Mouse (Mus musculus): ENCODE measurements at regions not wholly inside any gene's neighbourhood (a gene's known extent, or its start where the extent isn't known, plus 50 kb on each side); places are given as distances from the start of the nearest gene placed in this dataset.
"Not testable (repeated sequence)": the region's sequence is repeated elsewhere in the genome, so short reads cannot be mapped to it uniquely, and the experiment has no call there.

DNA sequence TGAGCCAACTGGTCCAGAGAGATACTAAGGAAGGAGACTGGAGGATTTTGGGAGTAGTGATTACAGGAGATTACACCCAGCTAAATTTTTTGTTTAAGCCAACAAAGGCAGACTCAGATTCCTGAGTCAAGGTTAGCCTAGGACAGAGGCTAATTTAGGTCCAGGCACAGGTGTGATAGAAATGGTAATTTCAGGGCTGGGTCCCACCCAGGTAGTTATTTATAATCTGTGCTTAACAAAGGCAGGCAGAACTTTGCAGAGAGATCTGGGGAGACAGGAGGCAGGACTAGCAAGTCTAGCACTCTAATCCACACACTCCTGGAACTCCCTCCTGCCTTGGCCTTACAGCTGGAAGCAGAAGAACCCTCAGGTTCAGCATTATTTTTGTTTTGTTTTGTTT is 172.4 kb downstream of the Iqub start:
- H3K4me3 ChIP-seq (ENCODE audit: low read depth, low read length): no peak overlapping the region
- no peak overlapping the region for H3K4me2 ChIP-seq (ENCODE audit: low read depth, low read length)
- ATAC-seq (ENCODE audit: low read depth) (no peak), DNase-seq (ENCODE audit: low spot score) (no peak)
- H3K36me3 ChIP-seq (ENCODE audit: control insufficient read depth, insufficient read depth, low read length): no peaks in the 10 kb centered on the region
- H3K9ac ChIP-seq (ENCODE audit: low read depth, low read length): no peak overlapping the region
- H3K27me3 ChIP-seq (replicated peaks; ENCODE audit: control insufficient read depth, insufficient read depth, low read length): no peaks in the 10 kb centered on the region
- H3K27ac ChIP-seq (replicated peaks; ENCODE audit: low read depth, low read length): no peak overlapping the region
- H3K4me1 ChIP-seq (ENCODE audit: control insufficient read depth, insufficient read depth, low read length): no peaks in the 10 kb centered on the region
- no peaks in the 10 kb centered on the region for H3K9me3 ChIP-seq (ENCODE audit: control insufficient read depth, low read length)

DNA sequence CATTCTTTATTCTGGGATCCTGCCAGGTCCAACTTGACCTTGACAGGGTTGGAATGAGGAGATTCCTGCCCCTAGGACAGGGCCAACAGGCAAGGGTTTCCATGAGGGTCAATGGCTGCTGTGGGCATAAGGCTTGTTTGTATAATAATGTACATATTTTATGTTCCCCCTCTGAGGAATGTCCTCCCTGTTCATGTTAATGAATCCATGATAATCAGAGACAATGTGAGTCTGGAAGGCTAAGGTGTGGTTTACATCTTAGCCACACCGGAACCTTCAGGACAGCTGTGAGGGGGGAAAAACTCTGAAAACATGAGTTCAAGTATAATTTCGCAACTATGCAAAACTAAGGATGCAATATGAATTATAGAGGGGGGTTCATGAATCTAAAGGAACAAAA is 172.8 kb downstream of the Iqub start:
- H3K36me3 ChIP-seq (ENCODE audit: control insufficient read depth, insufficient read depth, low read length): no peaks in the 10 kb centered on the region
- no peaks in the 10 kb centered on the region for H3K27me3 ChIP-seq (replicated peaks; ENCODE audit: control insufficient read depth, insufficient read depth, low read length)
- DNase-seq (ENCODE audit: low spot score) (no peak), ATAC-seq (ENCODE audit: low read depth) (no peak)
- WGBS: 86% methylated on average over 2 of the region's 2 CpGs
- H3K4me3 ChIP-seq (ENCODE audit: low read depth, low read length): no peak overlapping the region
- no peaks in the 10 kb centered on the region for H3K9me3 ChIP-seq (ENCODE audit: control insufficient read depth, low read length)
- H3K27ac ChIP-seq (replicated peaks; ENCODE audit: low read depth, low read length): no peak overlapping the region
- no peaks in the 10 kb centered on the region for H3K4me1 ChIP-seq (ENCODE audit: control insufficient read depth, insufficient read depth, low read length)
- no peak overlapping the region for H3K4me2 ChIP-seq (ENCODE audit: low read depth, low read length)
- no peak overlapping the region for H3K9ac ChIP-seq (ENCODE audit: low read depth, low read length)

DNA sequence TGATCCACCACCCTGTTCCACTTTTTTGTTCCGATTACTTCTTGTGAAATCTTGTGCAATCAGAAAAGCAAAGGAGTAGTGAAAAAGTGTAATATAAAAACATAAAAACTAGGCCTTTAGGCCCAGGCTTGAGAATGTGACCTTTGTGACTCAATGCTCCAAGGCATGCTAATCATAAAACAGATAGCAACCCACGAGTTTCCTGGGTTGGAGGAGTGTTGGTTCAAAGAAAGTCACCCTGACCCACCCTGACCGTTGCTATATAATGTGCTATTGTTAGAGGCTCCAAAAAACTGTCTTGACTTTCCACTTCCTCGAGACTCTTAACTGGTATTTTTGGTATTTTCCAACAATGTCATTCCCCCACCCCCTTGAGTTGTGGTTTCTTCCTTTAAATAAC is 172.2 kb upstream of the Slc13a1 start:
- WGBS: 64% methylated on average over 4 of the region's 4 CpGs
- H3K9ac ChIP-seq (ENCODE audit: low read depth, low read length): not testable (repeated sequence)

DNA sequence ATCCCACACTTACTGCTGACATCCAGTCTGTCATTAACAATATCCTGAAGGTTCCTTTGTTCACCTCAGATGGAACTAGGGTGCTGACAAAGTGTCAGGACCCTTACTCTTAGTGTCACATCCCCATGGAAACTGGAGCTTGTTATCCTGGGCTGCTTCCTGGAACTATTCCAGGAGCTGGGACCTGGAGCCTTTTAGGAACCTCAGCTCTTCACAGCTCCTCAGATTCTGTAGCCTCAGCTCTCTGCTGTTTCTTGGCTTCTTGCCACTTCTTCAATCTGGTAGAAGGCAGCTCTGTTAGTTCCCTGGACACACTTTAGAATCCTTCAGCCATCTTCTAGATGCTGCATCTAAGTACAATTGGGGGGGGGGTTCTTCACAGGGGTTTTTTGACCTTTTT is 157.3 kb upstream of the Slc13a1 start:
- DNase-seq (ENCODE audit: low spot score): peak; percentile 61
- no peak overlapping the region for H3K9ac ChIP-seq (ENCODE audit: low read depth, low read length)
- H3K27me3 ChIP-seq (replicated peaks; ENCODE audit: control insufficient read depth, insufficient read depth, low read length): no peaks in the 10 kb centered on the region
- H3K9me3 ChIP-seq (ENCODE audit: control insufficient read depth, low read length): no peaks in the 10 kb centered on the region
- no peaks in the 10 kb centered on the region for H3K4me1 ChIP-seq (ENCODE audit: control insufficient read depth, insufficient read depth, low read length)
- no peak overlapping the region for H3K4me3 ChIP-seq (ENCODE audit: low read depth, low read length)
- H3K36me3 ChIP-seq (ENCODE audit: control insufficient read depth, insufficient read depth, low read length): no peaks in the 10 kb centered on the region
- no peak overlapping the region for H3K27ac ChIP-seq (replicated peaks; ENCODE audit: low read depth, low read length)
- no peak overlapping the region for H3K4me2 ChIP-seq (ENCODE audit: low read depth, low read length)
- peak; percentile 44; the same call in 1 of the 2 replicates for ATAC-seq (ENCODE audit: low read depth)

More for the DNA sequence above, 172.2 kb upstream of the Slc13a1 start:
- not testable (repeated sequence) for H3K4me2 ChIP-seq (ENCODE audit: low read depth, low read length); DNase-seq (ENCODE audit: low spot score); H3K27me3 ChIP-seq (replicated peaks; ENCODE audit: control insufficient read depth, insufficient read depth, low read length); ATAC-seq (ENCODE audit: low read depth); H3K36me3 ChIP-seq (ENCODE audit: control insufficient read depth, insufficient read depth, low read length); H3K4me3 ChIP-seq (ENCODE audit: low read depth, low read length); H3K9me3 ChIP-seq (ENCODE audit: control insufficient read depth, low read length); H3K4me1 ChIP-seq (ENCODE audit: control insufficient read depth, insufficient read depth, low read length); H3K27ac ChIP-seq (replicated peaks; ENCODE audit: low read depth, low read length)

DNA sequence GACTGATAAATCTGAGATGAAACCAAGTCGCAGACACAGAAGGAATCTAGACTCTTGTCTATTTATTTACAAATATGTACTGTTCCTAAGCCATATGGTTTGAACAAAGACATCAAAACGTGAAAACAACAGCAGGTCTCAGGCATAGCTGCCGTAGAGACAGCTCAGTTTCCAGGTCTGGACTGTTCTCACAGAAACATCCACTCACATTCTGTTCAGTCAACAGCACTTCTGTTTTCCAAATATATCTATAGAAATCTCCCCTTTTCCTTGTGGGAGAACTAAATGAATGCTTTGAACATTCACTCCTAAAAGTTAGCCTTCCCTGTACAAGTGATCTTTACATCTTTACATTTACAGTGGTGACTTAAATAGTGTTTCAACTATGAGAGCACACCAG is 156.8 kb upstream of the Slc13a1 start:
- H3K27me3 ChIP-seq (replicated peaks; ENCODE audit: control insufficient read depth, insufficient read depth, low read length): no peaks in the 10 kb centered on the region
- H3K4me3 ChIP-seq (ENCODE audit: low read depth, low read length): no peak overlapping the region
- WGBS: 64% methylated on average over 3 of the region's 3 CpGs
- no peaks in the 10 kb centered on the region for H3K4me1 ChIP-seq (ENCODE audit: control insufficient read depth, insufficient read depth, low read length)
- H3K36me3 ChIP-seq (ENCODE audit: control insufficient read depth, insufficient read depth, low read length): no peaks in the 10 kb centered on the region
- DNase-seq (ENCODE audit: low spot score): no peak
- no peaks in the 10 kb centered on the region for H3K9me3 ChIP-seq (ENCODE audit: control insufficient read depth, low read length)
- no peak overlapping the region for H3K27ac ChIP-seq (replicated peaks; ENCODE audit: low read depth, low read length)
- ATAC-seq (ENCODE audit: low read depth): no peak
- no peak overlapping the region for H3K4me2 ChIP-seq (ENCODE audit: low read depth, low read length)
- H3K9ac ChIP-seq (ENCODE audit: low read depth, low read length): no peak overlapping the region

DNA sequence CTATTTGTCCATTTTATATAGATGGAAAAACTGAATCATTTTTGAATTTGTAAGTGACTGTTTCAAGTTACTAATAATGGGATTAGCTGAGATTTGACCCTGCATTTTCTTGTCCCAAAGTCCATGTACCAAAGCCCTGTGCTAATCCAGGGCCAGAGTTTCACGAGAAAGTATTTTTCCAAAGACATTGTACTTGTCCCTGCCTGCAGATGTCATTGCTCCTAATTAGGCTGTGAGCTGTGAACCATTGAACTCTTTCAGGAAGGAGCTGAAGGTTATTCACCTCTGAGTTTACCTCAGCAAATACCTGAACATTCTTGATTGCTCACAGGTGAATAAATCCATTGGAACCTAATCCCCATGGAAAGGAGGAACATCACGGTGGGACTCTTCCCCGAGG is 154.5 kb upstream of the Slc13a1 start:
- H3K4me2 ChIP-seq (ENCODE audit: low read depth, low read length): no peak overlapping the region
- DNase-seq (ENCODE audit: low spot score): no peak
- no peaks in the 10 kb centered on the region for H3K27me3 ChIP-seq (replicated peaks; ENCODE audit: control insufficient read depth, insufficient read depth, low read length)
- 60% methylated on average over 3 of the region's 3 CpGs for WGBS
- no peaks in the 10 kb centered on the region for H3K36me3 ChIP-seq (ENCODE audit: control insufficient read depth, insufficient read depth, low read length)
- no peak overlapping the region for H3K27ac ChIP-seq (replicated peaks; ENCODE audit: low read depth, low read length)
- no peaks in the 10 kb centered on the region for H3K4me1 ChIP-seq (ENCODE audit: control insufficient read depth, insufficient read depth, low read length)
- no peak overlapping the region for H3K4me3 ChIP-seq (ENCODE audit: low read depth, low read length)
- no peak for ATAC-seq (ENCODE audit: low read depth)
- no peaks in the 10 kb centered on the region for H3K9me3 ChIP-seq (ENCODE audit: control insufficient read depth, low read length)
- H3K9ac ChIP-seq (ENCODE audit: low read depth, low read length): no peak overlapping the region

DNA sequence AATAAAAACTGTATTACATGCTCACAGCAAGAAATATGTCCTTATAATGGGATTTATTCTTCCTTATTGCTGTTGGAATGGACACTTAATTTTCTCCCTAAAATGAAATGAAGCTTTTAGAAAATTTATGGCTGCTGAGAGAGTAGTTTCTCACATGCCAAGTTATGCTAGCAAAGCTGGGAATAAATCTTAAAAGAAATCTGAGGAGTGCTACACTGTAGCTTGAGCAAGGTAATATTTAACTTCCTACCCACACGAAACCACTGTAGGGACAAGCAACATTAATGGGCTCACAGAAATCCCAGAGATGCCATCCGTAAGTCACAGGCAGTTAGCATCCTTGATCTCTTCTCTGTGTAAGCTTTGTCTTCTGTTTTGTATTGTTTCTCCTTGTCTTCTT is 151.0 kb upstream of the Slc13a1 start:
- no peak overlapping the region for H3K4me3 ChIP-seq (ENCODE audit: low read depth, low read length)
- H3K36me3 ChIP-seq (ENCODE audit: control insufficient read depth, insufficient read depth, low read length): no peaks in the 10 kb centered on the region
- H3K27me3 ChIP-seq (replicated peaks; ENCODE audit: control insufficient read depth, insufficient read depth, low read length): no peaks in the 10 kb centered on the region
- H3K4me1 ChIP-seq (ENCODE audit: control insufficient read depth, insufficient read depth, low read length): no peaks in the 10 kb centered on the region
- no peaks in the 10 kb centered on the region for H3K9me3 ChIP-seq (ENCODE audit: control insufficient read depth, low read length)
- H3K9ac ChIP-seq (ENCODE audit: low read depth, low read length): no peak overlapping the region
- no peak overlapping the region for H3K4me2 ChIP-seq (ENCODE audit: low read depth, low read length)
- ATAC-seq (ENCODE audit: low read depth) (no peak), DNase-seq (ENCODE audit: low spot score) (no peak)
- 80% methylated on average over 2 of the region's 2 CpGs for WGBS
- no peak overlapping the region for H3K27ac ChIP-seq (replicated peaks; ENCODE audit: low read depth, low read length)

DNA sequence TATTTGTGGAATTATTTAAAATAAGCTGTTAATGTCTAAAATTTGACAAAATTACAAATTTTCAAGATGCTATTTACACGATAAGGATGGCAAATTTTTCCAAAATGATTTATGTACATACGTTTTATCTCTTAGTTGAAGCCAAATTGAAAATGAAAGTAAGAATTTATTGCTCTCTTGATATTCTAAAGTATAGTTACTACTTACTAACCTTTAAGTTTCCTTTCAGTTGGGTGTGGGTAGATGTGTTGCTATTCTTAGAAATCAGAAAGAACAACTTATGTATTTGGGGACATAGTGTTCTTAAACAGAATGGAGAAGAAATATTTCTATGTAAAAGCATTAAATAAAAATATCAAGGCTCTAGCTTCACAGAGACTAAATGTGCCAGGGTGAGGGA is 142.8 kb upstream of the Slc13a1 start:
- 87% methylated on average over 2 of the region's 2 CpGs for WGBS
- Histone ChIP-seq H3K4me2 (ENCODE audit: low read depth, low read length) (no peak overlapping the region), H3K4me1 (ENCODE audit: control insufficient read depth, insufficient read depth, low read length) (no peaks in the 10 kb centered on the region), H3K27ac (replicated peaks; ENCODE audit: low read depth, low read length) (no peak overlapping the region), H3K36me3 (ENCODE audit: control insufficient read depth, insufficient read depth, low read length) (no peaks in the 10 kb centered on the region), H3K27me3 (replicated peaks; ENCODE audit: control insufficient read depth, insufficient read depth, low read length) (no peaks in the 10 kb centered on the region), H3K9ac (ENCODE audit: low read depth, low read length) (no peak overlapping the region), H3K9me3 (ENCODE audit: control insufficient read depth, low read length) (no peaks in the 10 kb centered on the region), H3K4me3 (ENCODE audit: low read depth, low read length) (no peak overlapping the region)
- ATAC-seq (ENCODE audit: low read depth): no peak
- no peak for DNase-seq (ENCODE audit: low spot score)

DNA sequence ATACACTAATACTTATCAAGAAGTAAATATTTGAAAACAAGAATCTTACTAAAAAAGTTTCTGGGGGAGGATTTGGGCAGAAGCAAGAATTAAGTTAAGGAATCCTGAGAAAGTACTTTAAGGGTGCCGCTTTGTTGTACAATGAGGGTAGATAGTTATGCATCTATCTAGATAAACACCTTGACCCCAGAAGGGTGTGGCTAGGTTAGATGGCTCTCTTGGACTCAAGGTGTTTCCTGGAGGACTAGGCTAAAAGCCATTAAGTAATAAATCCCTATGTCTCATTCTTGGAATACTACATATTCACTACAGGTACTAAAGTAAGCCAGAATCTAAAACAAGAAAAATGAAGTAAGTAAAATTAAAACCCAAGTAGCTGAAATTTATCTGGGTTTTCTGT is 141.9 kb upstream of the Slc13a1 start:
- Histone ChIP-seq H3K36me3 (ENCODE audit: control insufficient read depth, insufficient read depth, low read length) (no peaks in the 10 kb centered on the region), H3K4me1 (ENCODE audit: control insufficient read depth, insufficient read depth, low read length) (no peaks in the 10 kb centered on the region), H3K9me3 (ENCODE audit: control insufficient read depth, low read length) (no peaks in the 10 kb centered on the region), H3K27ac (replicated peaks; ENCODE audit: low read depth, low read length) (no peak overlapping the region), H3K9ac (ENCODE audit: low read depth, low read length) (no peak overlapping the region), H3K4me3 (ENCODE audit: low read depth, low read length) (no peak overlapping the region), H3K27me3 (replicated peaks; ENCODE audit: control insufficient read depth, insufficient read depth, low read length) (no peaks in the 10 kb centered on the region), H3K4me2 (ENCODE audit: low read depth, low read length) (no peak overlapping the region)
- ATAC-seq (ENCODE audit: low read depth) (no peak), DNase-seq (ENCODE audit: low spot score) (no peak)
- WGBS: 89% methylated on average over 1 of the region's 1 CpGs

Data from embryonic facial prominence, embryonic 14.5 days (tissue).